ENCODE assay signal across 23 mouse cellular contexts in the genomic region with DNA sequence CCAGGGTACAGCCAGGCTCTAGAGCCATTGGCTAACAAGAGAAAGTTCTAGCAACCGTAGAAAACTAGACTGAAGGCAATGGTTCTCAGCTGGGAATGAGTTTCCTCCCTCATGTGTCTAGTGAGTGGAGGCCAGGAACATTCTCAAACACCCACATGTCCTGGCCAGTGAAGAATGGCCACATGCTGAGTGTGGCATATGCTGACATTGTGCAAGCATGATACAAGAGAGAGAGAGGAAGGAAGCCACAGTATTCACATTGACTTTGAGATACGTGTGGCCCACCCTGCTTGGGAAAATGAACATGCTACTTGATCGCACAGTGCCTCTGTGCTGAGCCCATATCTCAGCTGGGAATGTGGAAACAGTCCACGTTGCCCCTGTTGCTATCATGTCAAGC.
A peak's percentile ranks its signal among the peaks of the same experiment; 100 is the strongest.
DNase-seq lines count a peak whose midpoint lies in the region; ATAC-seq and TF ChIP-seq lines count a peak whose summit lies in the region.
"Had no signal": no experiment of that assay in that cellular context is flagged by ENCODE, and none has a peak within 500 bp of the region (broad histone marks: within the 10 kb centered on the region; RNA-seq: fewer than 3 reads in every experiment).

No protein-coding gene starts in this region.

- H3K9ac ChIP-seq in midbrain, embryonic 13.5 days (replicated peaks): no peak overlapping the region
- H3K9ac ChIP-seq: embryonic facial prominence, embryonic 12.5 days; heart, embryonic 15.5 days; limb, embryonic 13.5 days; lung, embryonic 15.5 days had no signal

- peaks cover 19% of the 10 kb centered on the region for H3K4me1 ChIP-seq in cerebellum, adult 2 months (ENCODE audit: control insufficient read depth, insufficient read depth, low read length)
- H3K4me1 ChIP-seq in midbrain, embryonic 13.5 days (replicated peaks): peaks cover 7% of the 10 kb centered on the region; the same call in 1 of the 2 replicates
- H3K4me1 ChIP-seq: embryonic facial prominence, embryonic 12.5 days; heart, embryonic 15.5 days; limb, embryonic 13.5 days; lung, embryonic 15.5 days had no signal

- H3K4me2 ChIP-seq in midbrain, embryonic 13.5 days (replicated peaks): no peak overlapping the region
- H3K4me2 ChIP-seq: embryonic facial prominence, embryonic 12.5 days; heart, embryonic 15.5 days; limb, embryonic 13.5 days; liver, embryonic 11.5 days; lung, embryonic 15.5 days had no signal

- 29% methylated on average over 4 of the region's 4 CpGs for WGBS in cerebellum, adult 2 months
- WGBS in midbrain, embryonic 13.5 days: 89% methylated on average over 4 of the region's 4 CpGs

- no peak for DNase-seq in layer of hippocampus, adult 2 months (ENCODE audit: low spot score in 2 of 2)
- no peak for DNase-seq in layer of hippocampus, postnatal 14 days (ENCODE audit: low spot score in 2 of 2)
- peak; percentile 59 to 68 for DNase-seq in cerebellum, adult 2 months
- DNase-seq in cerebellum, postnatal 36 days: peak; percentile 44 to 53
- no peak for DNase-seq in retina, postnatal 1 day
- DNase-seq: adrenal gland, postnatal 25 days; embryo, embryonic 11 days; kidney, adult 2 months; kidney, postnatal 4 days; lung, postnatal 36 days; midbrain, embryonic 14.5 days; right cerebral cortex, postnatal 14 days had no signal

- H3K9me3 ChIP-seq in midbrain, embryonic 13.5 days: no peaks in the 10 kb centered on the region
- H3K9me3 ChIP-seq: embryonic facial prominence, embryonic 12.5 days; heart, embryonic 15.5 days; limb, embryonic 13.5 days; lung, embryonic 15.5 days; megakaryocyte, embryonic 14.5 days had no signal

- TF ChIP-seq CTCF in layer of hippocampus, adult 2 months (conservative IDR thresholded peaks at IDR 0.05): no peak
- no peak for TF ChIP-seq CTCF in cerebellum, adult 2 months (IDR thresholded peaks at IDR 0.05; ENCODE audit: borderline replicate concordance, insufficient read depth, low read depth, low read length)

- no peaks in the 10 kb centered on the region for H3K36me3 ChIP-seq in midbrain, embryonic 13.5 days
- H3K36me3 ChIP-seq: embryonic facial prominence, embryonic 12.5 days; heart, embryonic 15.5 days; limb, embryonic 13.5 days; lung, embryonic 15.5 days had no signal

- TF ChIP-seq POLR2A in cerebellum, adult 2 months (IDR thresholded peaks at IDR 0.05; ENCODE audit: borderline replicate concordance, insufficient read depth, low read length): no peak

- H3K27ac ChIP-seq in layer of hippocampus, adult 2 months: peak overlapping the region; percentile 76
- H3K27ac ChIP-seq in cerebellum, adult 2 months (ENCODE audit: insufficient read depth, low read length): peak overlapping the region; percentile 71
- H3K27ac ChIP-seq in midbrain, embryonic 13.5 days: no peak overlapping the region
- H3K27ac ChIP-seq: embryonic facial prominence, embryonic 12.5 days; heart, embryonic 15.5 days; limb, embryonic 13.5 days; lung, embryonic 15.5 days had no signal

- no peak for ATAC-seq in frontal cortex, adult (ENCODE audit: low TSS enrichment)
- ATAC-seq in midbrain, embryonic 13.5 days: no peak
- ATAC-seq: forebrain, embryonic 16.5 days; hindbrain, embryonic 16.5 days; Patski had no signal

- H3K27me3 ChIP-seq in cerebellum, adult 2 months (ENCODE audit: control insufficient read depth, insufficient read depth, low read length): no peaks in the 10 kb centered on the region
- peaks cover 13% of the 10 kb centered on the region; the same call in 1 of the 2 replicates for H3K27me3 ChIP-seq in midbrain, embryonic 13.5 days
- H3K27me3 ChIP-seq: embryonic facial prominence, embryonic 12.5 days; heart, embryonic 15.5 days; lung, embryonic 15.5 days; Patski had no signal

- H3K4me3 ChIP-seq in layer of hippocampus, adult 2 months: no peak overlapping the region
- no peak overlapping the region for H3K4me3 ChIP-seq in cerebellum, adult 2 months (replicated peaks; ENCODE audit: insufficient read depth, low read depth, low read length)
- H3K4me3 ChIP-seq in midbrain, embryonic 13.5 days (replicated peaks): no peak overlapping the region
- H3K4me3 ChIP-seq: embryonic facial prominence, embryonic 12.5 days; heart, embryonic 15.5 days; limb, embryonic 13.5 days; lung, embryonic 15.5 days; megakaryocyte, embryonic 14.5 days had no signal

Comparison
In these comparisons a context has a peak if more than half of its experiments do, and no peak if none do; other contexts are left out.
1. DNase-seq: peak in cerebellum, adult 2 months (2 of 2) and cerebellum, postnatal 36 days (2 of 2); none in layer of hippocampus, adult 2 months (0 of 2), layer of hippocampus, postnatal 14 days (0 of 2) and retina, postnatal 1 day (single experiment).